Mouse (Mus musculus): Measurements from ENCODE around the gene Trip4.

DNA sequence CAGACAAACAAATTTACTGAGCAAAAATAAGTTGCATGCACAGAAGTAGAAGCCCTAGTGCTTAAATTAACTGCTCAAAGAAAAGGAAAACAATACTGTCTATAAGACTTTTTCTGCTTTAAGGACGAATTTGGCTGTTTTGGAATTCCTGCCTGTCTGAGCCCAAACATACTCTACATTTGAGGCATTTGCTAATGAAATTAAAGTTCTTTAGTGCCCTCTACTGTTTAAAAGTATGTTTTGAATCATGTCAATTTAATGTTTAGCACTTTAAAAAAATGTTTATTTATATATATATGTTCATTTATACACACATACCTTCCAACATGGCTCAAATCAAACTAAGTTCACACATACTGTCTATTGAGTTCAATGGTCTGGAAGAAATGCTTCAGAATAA lies 58.4 kb downstream of the Trip4 start:
- no peak for TF ChIP-seq CTCF (IDR thresholded peaks at IDR 0.05; ENCODE audit: insufficient read depth, low read depth, low read length)
- TF ChIP-seq POLR2A (IDR thresholded peaks at IDR 0.05; ENCODE audit: insufficient read depth, low read depth, low read length): no peak

Measured in olfactory bulb, adult 2 months (tissue).